Mouse (Mus musculus) embryonic facial prominence, embryonic 11.5 days (tissue): Measurements from ENCODE around the gene Nt5dc3. TPM values are rescaled to one million over a fixed set of nuclear protein-coding genes. Genes with fewer than 3 reads are reported as not detected.

Experiments
- ATAC-seq: fragments of 200-750 bp; cut with Nextera tagmentation; replicated peaks from 2 replicates; pipeline ENCODE4 v1.8.0; 2017; ENCODE audit warnings: low read depth; ENCODE audit not compliant: insufficient number of reproducible peaks, low FRiP score, low TSS enrichment
- DNase-seq: peaks from one replicate; pipeline ENCODE4 v3.0.0-alpha.2; 2015; ENCODE audit warnings: low spot score
- H3K27ac ChIP-seq: fragments of 300-500 bp; sonication (generic); replicated peaks from 2 replicates; pipeline ENCODE4 v1.5.1; 2014; ENCODE audit warnings: mild to moderate bottlenecking, low read depth, low read length, control low read depth
- H3K27me3 ChIP-seq: fragments of 300-500 bp; sonication (generic); 2 replicates; pipeline ENCODE4 v1.6.1; 2014; ENCODE audit warnings: mild to moderate bottlenecking, low read length, moderate library complexity, mixed read lengths; ENCODE audit not compliant: control insufficient read depth, insufficient read depth
- H3K36me3 ChIP-seq: fragments of 300-500 bp; sonication (generic); replicated peaks from 2 replicates; pipeline ENCODE4 v1.6.1; 2014; ENCODE audit warnings: low read depth, mild to moderate bottlenecking, low read length, moderate library complexity, mixed read lengths; ENCODE audit not compliant: control insufficient read depth, insufficient read depth
- H3K4me1 ChIP-seq: fragments of 300-500 bp; sonication (generic); 2 replicates; pipeline ENCODE4 v1.6.1; 2014; ENCODE audit warnings: low read length, mixed read lengths; ENCODE audit not compliant: control insufficient read depth, insufficient read depth
- H3K4me2 ChIP-seq: fragments of 300-500 bp; sonication (generic); 2 replicates; pipeline ENCODE4 v1.6.1; 2014; ENCODE audit warnings: low read depth, mild to moderate bottlenecking, control low read depth, low read length, moderate library complexity
- H3K4me3 ChIP-seq: fragments of 300-500 bp; sonication (generic); 2 replicates; pipeline ENCODE4 v1.5.1; 2014; ENCODE audit warnings: low read depth, low read length, control low read depth
- H3K9ac ChIP-seq: fragments of 300-500 bp; sonication (generic); replicated peaks from 2 replicates; pipeline ENCODE4 v1.6.1; 2014; ENCODE audit warnings: mild to moderate bottlenecking, control low read depth, low read length
- H3K9me3 ChIP-seq: fragments of 300-500 bp; sonication (generic); replicated peaks from 2 replicates; pipeline ENCODE4 v1.6.1; 2016; ENCODE audit warnings: mild to moderate bottlenecking, low read length, inconsistent platforms, mixed read lengths; ENCODE audit not compliant: control insufficient read depth
- WGBS: fragments of 180-500 bp; shearing (Covaris S2); extraction: QIAGEN DNeasy Blood & Tissue Kit; methylation state at CpG from one replicate; pipeline ENCODE4 v1.1.7; 2014; 5-methylcytosine and 5-hydroxymethylcytosine counted together
- polyA plus RNA-seq: library from polyadenylated mRNA; unstranded; fragments of >200 nt; fragmentation: Nextera tagmentation; extraction: Ambion mirVana; gene quantifications from 2 replicates; pipeline ENCODE4 v1.2.1, GENCODE M21; 2014

The Nt5dc3 gene
- polyA plus RNA-seq = 1.1 and 1.6 TPM in 2 replicates

GRCm38 (mm10) chr10:86778398-86779116 lies at the start of gene Nt5dc3:
Nt5dc3 (plus strand) TSS chr10:86779005.
- H3K9ac ChIP-seq = peak within 1 kb of the TSS; percentile 67
- 1% methylated on average over 32 of the region's 44 CpGs for WGBS
- H3K9me3 ChIP-seq = no peaks in the 10 kb centered on the region
- no peaks in the 10 kb centered on the region for H3K4me1 ChIP-seq
- H3K4me2 ChIP-seq = peak within 1 kb of the TSS; percentile 99
- no peaks in the 10 kb centered on the region for H3K27me3 ChIP-seq
- no peak within 1 kb of the TSS for H3K27ac ChIP-seq
- peak; percentile 93 for ATAC-seq
- H3K4me3 ChIP-seq = peak within 1 kb of the TSS; percentile 61
- no peaks in the 10 kb centered on the region for H3K36me3 ChIP-seq
- peak; percentile 96 for DNase-seq

- Histone ChIP-seq H3K9ac (peak overlapping the region; percentile 52), H3K27me3 (no peaks in the 10 kb centered on the region), H3K9me3 (no peaks in the 10 kb centered on the region), H3K4me2 (peak overlapping the region; percentile 61), H3K4me3 (peak overlapping the region; percentile 38), H3K4me1 (no peaks in the 10 kb centered on the region; the same call in 1 of the 2 replicates), H3K27ac (no peak overlapping the region), H3K36me3 (no peaks in the 10 kb centered on the region)
- 12% methylated on average over 22 of the region's 22 CpGs for WGBS
- DNase-seq = peak; percentile 92
- ATAC-seq = no peak
These were observed 47.8 kb upstream of the Nt5dc3 start for GRCm38 (mm10) chr10:86730823-86731499.

GRCm38 (mm10) chr10:86731500-86731863 lies 47.3 kb upstream of the Nt5dc3 start:
- Histone ChIP-seq H3K9ac (no peak overlapping the region), H3K4me1 (no peaks in the 10 kb centered on the region; the same call in 1 of the 2 replicates), H3K27me3 (no peaks in the 10 kb centered on the region), H3K4me3 (no peak overlapping the region), H3K36me3 (no peaks in the 10 kb centered on the region), H3K27ac (no peak overlapping the region), H3K4me2 (no peak overlapping the region), H3K9me3 (no peaks in the 10 kb centered on the region)
- DNase-seq (no peak), ATAC-seq (no peak)
- 62% methylated on average over 2 of the region's 2 CpGs for WGBS

- ATAC-seq = 0 out of 2 replicates have a peak, but pooled peaks have one; percentile 45
- H3K4me2 ChIP-seq = no peak overlapping the region
- 67% methylated on average over 4 of the region's 4 CpGs for WGBS
- H3K9ac ChIP-seq = no peak overlapping the region
- peak; percentile 57 for DNase-seq
- H3K4me3 ChIP-seq = no peak overlapping the region
- no peaks in the 10 kb centered on the region for H3K9me3 ChIP-seq
- no peak overlapping the region for H3K27ac ChIP-seq
- no peaks in the 10 kb centered on the region; the same call in 1 of the 2 replicates for H3K4me1 ChIP-seq
- H3K36me3 ChIP-seq = no peaks in the 10 kb centered on the region
- H3K27me3 ChIP-seq = no peaks in the 10 kb centered on the region
These were observed 43.8 kb upstream of the Nt5dc3 start for GRCm38 (mm10) chr10:86735036-86735435.

- no peak overlapping the region for H3K4me3 ChIP-seq
- H3K27me3 ChIP-seq = no peaks in the 10 kb centered on the region
- no peaks in the 10 kb centered on the region for H3K9me3 ChIP-seq
- no peak overlapping the region for H3K9ac ChIP-seq
- 88% methylated on average over 2 of the region's 2 CpGs for WGBS
- no peaks in the 10 kb centered on the region for H3K4me1 ChIP-seq
- no peak overlapping the region for H3K27ac ChIP-seq
- H3K36me3 ChIP-seq = no peaks in the 10 kb centered on the region
- ATAC-seq = no peak
- no peak for DNase-seq
- no peak overlapping the region for H3K4me2 ChIP-seq
These were observed 35.9 kb upstream of the Nt5dc3 start for GRCm38 (mm10) chr10:86742918-86743317.

- no peak overlapping the region for H3K4me3 ChIP-seq
- no peaks in the 10 kb centered on the region for H3K36me3 ChIP-seq
- no peaks in the 10 kb centered on the region for H3K27me3 ChIP-seq
- H3K9me3 ChIP-seq = no peaks in the 10 kb centered on the region
- H3K4me2 ChIP-seq = no peak overlapping the region
- ATAC-seq (no peak), DNase-seq (no peak)
- WGBS = 85% methylated on average over 7 of the region's 7 CpGs
- no peak overlapping the region for H3K27ac ChIP-seq
- H3K9ac ChIP-seq = no peak overlapping the region
- H3K4me1 ChIP-seq = no peaks in the 10 kb centered on the region
These were observed 34.5 kb upstream of the Nt5dc3 start for GRCm38 (mm10) chr10:86744306-86744705.

- DNase-seq (no peak), ATAC-seq (no peak)
- no peak overlapping the region for H3K27ac ChIP-seq
- no peaks in the 10 kb centered on the region; the same call in 1 of the 2 replicates for H3K4me1 ChIP-seq
- no peaks in the 10 kb centered on the region for H3K9me3 ChIP-seq
- WGBS = 84% methylated on average over 6 of the region's 6 CpGs
- no peak overlapping the region for H3K4me3 ChIP-seq
- H3K27me3 ChIP-seq = no peaks in the 10 kb centered on the region
- no peak overlapping the region for H3K4me2 ChIP-seq
- no peaks in the 10 kb centered on the region for H3K36me3 ChIP-seq
- H3K9ac ChIP-seq = no peak overlapping the region
These were observed 22.8 kb upstream of the Nt5dc3 start for GRCm38 (mm10) chr10:86755816-86756502.
